Mouse (Mus musculus) right cerebral cortex, postnatal 14 days (tissue): ENCODE results near the gene Ctsc.

Source experiments
- DNase-seq: peaks from one replicate; pipeline ENCODE4 v3.0.0; 2022

The Ctsc gene

DNA sequence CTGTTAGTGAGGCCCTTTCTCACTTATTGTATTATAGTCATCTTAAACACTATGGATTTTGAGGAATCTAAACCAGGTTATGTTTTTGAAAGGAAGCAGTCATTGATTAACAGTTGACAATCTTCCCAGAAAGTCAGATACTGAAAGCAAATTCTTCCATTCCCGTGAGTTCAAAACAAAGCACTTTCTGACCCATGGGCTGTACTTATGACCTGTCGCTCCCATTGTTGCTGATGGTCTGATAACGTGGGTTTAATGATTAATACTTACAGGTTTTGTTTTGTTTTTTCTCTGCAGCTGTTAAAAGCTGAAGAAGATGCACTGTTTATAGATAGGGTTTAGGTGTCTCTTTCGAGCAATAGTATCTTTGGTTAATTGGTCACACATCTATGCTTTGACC, 27.9 kb downstream of the Ctsc start:
- DNase-seq = no peak

DNA sequence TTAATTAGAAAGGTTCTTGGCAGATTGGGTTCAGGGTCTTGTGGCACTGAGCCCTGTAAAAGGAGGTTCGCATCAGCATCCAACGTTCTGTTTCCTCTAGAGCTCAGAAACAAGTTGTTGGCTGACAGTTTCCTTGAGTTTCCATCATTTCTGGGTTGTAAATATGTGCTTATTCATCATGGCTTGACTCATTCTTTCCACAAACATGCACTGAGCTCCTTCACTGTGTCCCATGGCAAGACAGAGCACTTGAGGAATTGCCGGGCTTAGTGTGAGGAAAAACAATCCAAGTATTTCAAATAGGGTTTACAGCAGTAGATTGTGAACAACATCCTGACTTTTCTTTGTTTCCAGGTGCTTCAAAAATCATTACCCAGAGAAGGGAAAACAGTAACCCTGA, 28.8 kb downstream of the Ctsc start:
- no peak for DNase-seq

DNA sequence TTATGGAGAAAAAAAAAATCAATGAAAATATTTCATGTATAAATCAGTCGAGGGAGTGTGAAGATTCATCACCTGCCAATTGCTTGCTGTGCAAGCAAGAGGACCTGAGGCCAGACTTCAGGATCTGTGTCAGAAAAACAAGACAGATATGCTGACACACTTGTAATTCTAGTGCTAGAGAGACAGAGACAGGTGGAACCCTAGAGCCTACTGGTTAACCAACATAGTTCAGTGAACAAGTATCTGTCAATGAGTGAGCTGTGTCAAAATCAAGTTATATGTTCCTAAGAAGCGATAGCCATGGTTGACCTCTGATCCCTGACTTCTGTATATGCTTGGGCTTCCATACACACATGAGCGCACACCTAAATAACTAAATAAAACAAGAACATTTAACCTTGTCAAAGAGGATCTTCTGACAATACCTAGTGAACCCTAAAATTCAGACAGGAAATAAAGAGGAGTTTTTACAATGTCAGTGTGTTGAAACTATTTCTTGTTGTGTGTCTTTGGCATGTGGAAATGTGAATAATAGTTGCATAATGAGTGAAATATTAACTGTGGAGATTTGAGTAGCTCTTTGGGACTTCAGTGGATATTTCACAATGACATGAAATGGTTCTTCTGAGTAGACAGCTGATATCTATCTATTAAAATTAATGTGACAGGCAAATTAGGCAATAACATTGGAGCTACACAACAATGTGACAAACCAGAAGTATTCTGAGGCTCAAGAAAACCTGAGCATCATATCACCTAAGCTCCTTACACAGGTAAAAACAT, 32.7 kb downstream of the Ctsc start:
- no peak for DNase-seq

- no peak for DNase-seq
These were observed 38.5 kb downstream of the Ctsc start for GRCm38 (mm10) chr7:88316408-88316807.

DNA sequence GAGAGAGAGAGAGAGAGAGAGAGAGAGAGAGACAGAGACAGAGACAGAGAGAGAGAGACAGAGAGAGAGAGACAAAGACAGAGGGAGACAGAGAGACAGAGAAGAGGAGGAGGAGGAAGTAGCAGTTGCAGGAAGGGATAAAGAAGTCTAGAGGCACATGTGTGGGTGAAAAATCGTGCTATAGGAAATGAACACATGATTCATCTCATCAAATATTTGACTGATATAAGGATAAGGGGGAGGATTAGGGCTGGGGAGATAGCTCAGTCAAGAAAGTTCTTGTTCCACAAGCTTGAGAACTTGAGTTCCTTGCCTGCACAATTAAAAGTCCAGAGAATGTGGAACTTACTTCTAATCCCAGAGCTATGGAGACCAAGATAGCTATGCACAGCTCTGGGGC, 40.6 kb downstream of the Ctsc start:
- no peak for DNase-seq

DNA sequence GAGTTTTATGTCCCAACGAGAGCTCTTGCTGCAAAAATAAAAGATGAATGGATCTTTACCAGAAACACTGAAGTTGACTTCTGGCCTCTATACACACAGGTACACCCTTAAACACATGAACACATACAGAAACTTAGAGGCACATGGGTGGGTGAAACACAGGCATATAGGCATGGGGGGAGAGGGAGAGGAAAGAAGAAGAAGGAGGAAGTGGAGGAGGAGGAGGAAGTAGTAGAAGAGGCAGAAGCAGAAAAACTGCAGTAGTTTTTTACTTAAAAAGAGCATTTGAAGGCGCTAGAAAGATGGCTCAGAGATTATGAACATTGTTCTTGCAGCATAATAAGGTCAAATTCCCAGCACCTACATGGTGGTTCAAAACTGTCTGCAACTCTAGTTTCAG, 41.0 kb downstream of the Ctsc start:
- no peak for DNase-seq

GRCm38 (mm10) chr7:88319414-88320140, 41.7 kb downstream of the Ctsc start:
- DNase-seq = no peak

GRCm38 (mm10) chr7:88320628-88321336, 42.9 kb downstream of the Ctsc start:
- peak; percentile 47 for DNase-seq

DNA sequence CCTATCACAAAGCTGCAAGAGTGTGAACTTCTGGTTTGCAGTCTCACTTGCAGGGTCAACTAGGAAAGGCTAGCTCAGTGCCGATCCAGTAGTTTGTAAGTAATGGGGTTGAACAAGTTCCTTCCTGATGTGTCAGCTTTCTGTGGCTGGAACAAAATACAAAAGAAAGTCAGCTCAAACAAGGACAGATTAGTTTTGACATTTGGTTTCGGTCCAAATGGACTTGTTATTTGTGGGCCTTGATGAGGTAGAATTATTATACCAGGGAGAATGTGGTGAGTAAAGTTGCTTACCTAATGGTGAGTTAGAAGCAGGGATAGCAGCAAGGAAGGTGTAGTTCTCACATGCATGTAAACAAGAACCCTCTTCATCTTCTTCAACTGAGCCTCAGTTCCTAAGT, 44.5 kb downstream of the Ctsc start:
- no peak for DNase-seq

DNA sequence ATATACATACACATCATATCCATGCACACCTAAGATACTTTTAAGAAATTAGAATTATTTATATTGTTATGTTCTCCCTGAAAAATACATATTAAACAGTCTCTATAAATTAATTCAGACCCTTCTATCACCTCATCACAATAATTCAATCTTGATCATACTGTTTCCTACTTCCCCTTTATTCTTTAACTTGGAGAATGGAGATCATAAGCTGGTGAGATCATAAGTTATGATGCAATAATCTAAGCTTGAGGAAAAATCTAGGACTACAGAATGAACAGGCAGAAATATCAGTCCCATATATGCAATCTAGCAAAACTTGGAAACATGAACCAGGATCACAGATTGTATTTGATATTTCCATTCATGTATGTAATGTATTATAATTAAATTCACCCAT, 49.6 kb downstream of the Ctsc start:
- no peak for DNase-seq

DNA sequence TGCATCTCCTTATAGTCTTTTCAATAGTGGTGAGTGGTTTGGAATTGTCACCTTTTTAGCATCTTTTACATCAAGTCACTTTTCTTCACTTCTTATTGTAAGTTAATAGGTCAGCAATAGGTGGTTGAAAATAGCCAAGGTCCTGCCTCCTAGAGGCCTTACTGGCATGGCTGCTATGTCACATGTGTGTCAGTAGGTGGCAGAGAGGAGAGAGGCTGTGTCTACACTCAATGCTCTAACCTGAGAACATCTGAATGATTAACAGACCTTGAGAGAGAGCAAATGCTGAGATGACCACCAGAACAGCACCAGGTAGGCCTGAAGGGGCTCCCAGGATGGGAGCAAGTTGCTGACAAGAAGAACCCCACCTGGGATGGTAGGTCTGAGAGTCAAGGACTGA, 65.9 kb downstream of the Ctsc start:
- no peak for DNase-seq

DNA sequence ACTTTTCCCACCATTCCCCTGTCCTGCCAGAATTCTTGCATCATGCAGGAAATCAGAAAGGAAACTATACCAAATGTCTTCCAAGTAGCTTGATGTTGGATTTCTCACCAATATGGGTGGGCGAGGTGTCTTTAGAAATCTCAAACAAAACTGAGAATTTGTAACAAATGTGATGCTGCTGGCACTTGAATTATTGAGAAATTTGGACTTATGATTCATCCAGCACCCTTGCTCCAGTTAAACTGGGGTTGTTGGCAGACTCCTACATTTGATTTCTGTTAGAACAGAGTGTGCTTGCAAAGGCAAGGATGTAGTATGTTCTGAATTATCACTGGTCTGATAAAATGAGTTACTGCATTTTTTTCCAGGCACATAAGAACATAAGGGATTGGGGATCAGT, 68.2 kb downstream of the Ctsc start:
- no peak for DNase-seq

DNA sequence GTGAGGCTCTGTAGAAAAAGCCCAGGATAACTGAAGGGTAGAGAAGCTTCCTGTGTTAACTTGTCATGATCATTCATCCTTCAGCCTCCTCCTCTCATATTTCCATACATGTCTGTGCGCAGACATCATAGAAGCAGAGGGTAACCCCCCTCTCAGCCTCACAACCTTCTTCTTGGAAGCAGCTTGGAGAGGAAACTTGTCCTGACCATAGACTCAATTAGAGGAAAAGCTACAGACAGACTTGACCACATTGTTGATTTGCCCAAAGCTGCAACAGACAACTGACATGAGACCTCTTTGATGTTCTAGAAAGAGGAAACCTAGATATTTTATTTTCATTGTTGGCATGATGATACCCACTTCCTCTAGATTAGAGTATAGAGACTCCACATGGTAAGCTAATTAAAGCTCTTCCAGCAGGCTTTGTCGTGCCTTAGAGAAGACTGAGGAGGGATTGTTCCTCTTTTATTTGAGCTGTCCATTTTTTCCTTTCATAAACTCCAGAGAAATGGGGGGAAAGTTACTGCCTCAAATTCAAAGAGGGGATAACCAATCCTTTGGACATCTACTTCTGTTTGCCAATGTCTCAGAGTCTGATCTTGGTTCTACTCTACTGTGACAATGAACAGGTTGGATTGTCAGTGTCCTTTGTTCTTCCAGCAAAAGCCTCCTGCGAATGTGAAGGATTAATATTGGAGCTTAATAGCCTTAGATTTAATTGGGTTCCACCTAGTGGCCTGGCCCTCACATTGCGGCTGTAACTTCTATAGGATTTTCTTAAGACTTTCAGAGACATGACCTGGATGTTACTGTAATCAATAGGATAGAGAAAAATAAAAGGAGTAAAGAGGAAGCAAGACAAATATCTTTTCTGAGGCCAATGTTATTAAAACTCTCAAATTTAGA, 79.2 kb downstream of the Ctsc start:
- DNase-seq = no peak

DNA sequence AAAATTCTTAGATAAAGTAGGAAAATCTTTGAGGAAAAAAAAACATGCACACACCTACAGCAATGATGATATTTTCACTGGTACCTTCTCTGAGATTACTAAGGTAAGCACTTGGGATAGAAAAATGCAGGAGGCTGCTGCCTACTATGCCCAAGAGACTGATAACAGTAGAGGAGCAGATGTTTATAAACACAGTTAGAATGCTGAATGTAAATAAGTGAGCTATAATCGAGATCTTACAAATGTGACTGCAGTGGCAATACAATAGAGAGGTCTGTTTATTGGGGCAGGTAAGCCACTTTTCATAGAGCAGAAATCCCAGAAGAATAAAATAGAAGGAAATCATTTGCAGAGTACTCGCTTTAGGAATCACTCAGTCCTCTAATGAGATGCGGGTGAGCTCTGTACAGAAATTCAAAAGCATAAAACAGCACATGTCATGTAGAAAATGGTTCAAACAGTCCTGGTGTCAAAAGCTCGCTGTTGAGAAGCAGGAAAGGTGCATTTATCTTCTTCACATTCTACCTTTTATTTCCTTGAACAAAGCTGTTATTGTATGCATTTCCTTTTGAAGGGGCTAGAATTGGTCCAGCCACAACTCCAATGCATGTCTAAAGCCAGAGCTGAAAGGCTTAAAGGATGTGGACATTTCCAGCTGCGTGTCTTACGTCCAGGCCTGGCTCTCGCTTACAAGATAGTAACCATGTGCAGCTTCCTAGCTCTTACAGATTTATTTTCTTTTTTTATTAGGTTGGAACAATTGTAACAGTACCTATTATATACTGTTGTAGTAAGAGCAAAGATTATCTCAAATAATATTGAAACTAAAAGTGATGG, 80.4 kb downstream of the Ctsc start:
- no peak for DNase-seq
